Mouse (Mus musculus) left cerebral cortex, postnatal 4 days (tissue): ENCODE measurements around the gene Slc9b2. TPM values are rescaled to one million over a fixed set of nuclear protein-coding genes. Genes with fewer than 3 reads are reported as not detected.

Experiments used
- DNase-seq: peaks from one replicate; pipeline ENCODE4 v3.0.0-alpha.2; 2022
- intact Hi-C: fragments of 180-260 bp; cut with DNase I; formaldehyde crosslinking; loops from one replicate; pipeline ENCODE4 v1.15.1; 2025
- total RNA-seq, 2 experiments: library from RNA; stranded (reverse); gene quantifications; 2 replicates each; pipeline ENCODE4 v1.2.3; 2021

The Slc9b2 gene
- total RNA-seq = 1 to 10 TPM; 6.9 to 7.0 TPM

DNA sequence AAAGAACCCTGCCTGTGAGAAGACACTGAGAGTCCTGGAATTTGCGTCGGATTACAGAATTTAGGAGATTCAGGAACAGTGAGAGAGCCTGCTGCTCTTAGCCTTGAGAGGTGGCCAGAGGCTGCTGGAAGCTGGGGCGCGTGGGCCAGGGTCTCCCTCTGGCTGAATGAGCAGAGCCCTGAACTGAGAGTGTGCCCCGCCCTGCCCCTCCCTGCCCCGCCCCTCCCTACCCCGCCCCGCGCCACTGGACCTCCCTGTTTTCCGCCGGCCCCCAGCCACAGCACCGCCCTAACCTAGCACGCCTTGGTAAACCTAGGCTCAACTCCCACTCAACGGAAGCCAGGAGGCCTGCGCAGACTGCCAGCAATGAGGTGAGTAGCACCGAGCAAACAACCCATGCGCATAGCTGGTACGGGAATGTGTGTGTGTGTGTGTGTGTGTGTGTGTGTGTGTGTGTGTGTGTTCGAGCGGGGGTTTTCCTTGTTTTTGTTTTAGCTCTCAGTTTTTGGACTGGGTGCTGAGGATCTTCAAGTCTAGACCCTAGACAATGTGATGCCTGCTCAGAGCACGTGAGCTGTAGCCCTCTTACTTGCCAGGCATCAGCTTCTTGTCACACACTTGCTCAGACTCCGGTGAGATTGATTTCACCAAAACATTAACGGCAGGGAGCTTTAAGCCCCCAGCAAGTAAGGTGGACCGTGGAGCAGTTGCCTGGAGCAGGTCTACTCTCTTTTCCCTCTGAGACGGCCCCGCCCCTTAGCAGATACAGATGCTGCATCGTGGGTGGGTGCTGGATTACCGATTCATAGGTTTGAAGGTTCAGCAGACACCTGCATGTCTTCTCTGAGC is at the start of gene Slc9b2:
Slc9b2 (plus strand) TSS at position 290 of the 849 bp plus-strand sequence.
- DNase-seq = peak; percentile 15
- intact Hi-C loops = no loop called here

GRCm38 (mm10) chr3:135258919-135259318 is 48.6 kb upstream of the Slc9b2 start:
- intact Hi-C loops = no loop called here

DNA sequence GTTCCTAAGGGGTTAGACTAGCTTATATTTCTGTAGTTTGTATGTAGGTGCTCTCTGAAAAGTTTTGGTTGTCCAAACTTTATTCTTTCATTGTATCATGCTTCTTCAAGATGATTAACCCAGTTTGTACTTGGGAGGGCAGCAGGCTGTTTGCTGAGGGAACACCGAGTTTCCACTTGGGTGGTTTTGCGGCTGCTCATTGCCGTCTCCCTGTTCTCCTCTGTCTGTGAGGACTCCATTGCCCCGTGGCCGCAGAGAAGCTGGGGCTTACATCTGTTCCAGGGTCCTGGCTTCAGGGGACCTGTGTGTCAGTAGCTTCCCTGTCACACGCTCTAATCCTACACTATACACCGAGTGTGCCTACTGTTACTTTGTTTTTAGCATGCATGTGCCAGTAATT is 47.3 kb upstream of the Slc9b2 start:
- intact Hi-C loops = no loop called here
- DNase-seq = no peak

More at GRCm38 (mm10) chr3:135258919-135259318, 48.6 kb upstream of the Slc9b2 start:
- DNase-seq = no peak

DNA sequence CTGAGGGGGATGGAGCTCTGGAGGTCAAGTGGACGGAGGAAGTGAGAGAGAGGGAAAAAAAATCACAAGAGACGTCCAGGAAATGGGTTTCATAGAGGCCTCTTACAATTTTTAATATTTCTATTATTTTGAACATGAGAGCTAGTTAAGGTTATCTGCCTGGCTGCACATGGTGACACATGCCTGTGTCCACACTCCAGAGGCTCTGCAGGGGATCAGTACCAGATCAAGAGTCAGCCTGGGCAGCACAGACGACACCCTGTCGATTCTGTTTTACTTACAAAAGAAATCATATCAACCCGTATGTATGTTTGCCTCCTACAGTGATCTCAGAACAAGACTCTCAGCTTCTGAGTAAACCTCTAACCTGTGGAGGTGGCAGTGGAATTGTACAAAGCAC is 38.9 kb upstream of the Slc9b2 start:
- intact Hi-C loops = no loop called here
- no peak for DNase-seq

GRCm38 (mm10) chr3:135269391-135269990 is 38.0 kb upstream of the Slc9b2 start:
- intact Hi-C loops = no loop called here
- no peak for DNase-seq

DNA sequence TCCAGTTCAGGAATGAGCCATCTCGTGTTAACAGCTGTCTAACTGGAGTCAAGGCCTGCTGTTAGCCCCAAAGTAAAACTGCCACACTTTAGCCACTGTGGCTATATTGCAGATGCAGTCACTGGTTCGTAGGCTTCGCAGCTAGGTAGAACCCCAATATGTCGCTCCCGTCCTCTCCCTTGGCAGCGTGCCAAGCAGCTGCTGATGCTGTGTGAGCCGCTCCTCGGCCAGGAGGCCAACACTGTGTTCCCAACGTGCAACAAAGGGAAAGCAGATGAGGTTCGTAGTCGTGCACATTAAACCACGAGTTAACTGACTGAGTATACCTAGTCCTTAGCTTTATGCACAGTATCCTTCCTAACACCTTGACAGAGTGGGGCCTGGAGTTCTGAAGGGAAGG is 34.9 kb upstream of the Slc9b2 start:
- DNase-seq = peak; percentile 20
- intact Hi-C loops = no loop called here

GRCm38 (mm10) chr3:135273047-135273446 is 34.5 kb upstream of the Slc9b2 start:
- intact Hi-C loops = no loop called here
- no peak for DNase-seq

DNA sequence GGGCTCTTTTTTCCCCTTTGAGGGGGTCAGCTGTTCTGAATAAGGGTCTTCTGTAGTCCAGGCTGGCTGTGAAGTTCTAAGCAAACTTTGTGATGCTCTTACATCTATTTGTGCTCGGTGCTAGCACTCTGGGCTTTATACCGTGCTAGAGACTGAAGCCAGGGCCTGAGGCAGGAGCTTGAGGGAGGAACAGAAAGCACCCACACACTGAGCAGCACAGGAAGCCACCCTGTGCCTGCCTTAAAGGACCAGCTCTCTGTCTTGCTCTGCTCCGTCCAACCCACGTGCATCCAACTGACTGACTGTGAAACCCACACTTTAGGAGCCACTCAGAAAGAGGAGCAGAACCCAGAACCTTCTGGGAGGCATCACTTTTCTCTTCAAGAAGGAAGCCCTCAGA is 27.3 kb upstream of the Slc9b2 start:
- no peak for DNase-seq
- intact Hi-C loops = no loop called here

DNA sequence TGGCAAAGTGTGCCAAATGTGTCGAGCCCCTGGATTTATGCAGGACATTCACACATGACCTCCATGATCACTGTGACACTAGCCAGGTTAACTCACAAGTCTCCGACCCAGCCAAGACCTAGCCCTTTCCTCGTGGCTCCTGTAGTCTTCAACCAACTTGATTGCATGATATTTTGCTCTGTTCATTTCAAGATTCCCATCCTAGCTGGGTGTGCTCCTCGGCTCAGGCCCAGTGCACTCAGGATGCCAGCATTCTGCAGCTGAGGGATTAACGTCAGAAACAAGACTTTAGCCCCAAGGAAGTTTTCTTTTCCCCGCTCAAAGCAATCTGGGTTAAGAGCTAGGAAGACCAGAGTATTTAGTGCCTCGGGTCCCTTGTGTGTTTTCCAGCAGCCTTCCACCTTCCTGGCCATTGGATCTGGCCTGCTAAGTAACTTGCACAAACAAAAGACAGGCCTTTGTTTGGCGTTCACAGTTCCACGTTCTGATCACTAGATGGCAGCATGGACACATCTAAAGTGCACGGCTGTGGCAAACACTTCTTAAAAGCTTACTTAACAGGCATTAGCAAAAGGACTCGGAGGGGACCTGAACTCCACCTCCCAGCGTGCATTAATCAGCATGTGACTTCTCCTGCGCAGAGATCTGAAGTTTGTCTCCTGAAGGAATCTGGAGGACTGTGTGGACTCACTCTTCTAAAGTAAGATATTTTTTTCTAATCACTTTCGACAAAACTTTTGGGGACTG is 26.7 kb upstream of the Slc9b2 start, which contains the start of gene Bdh2:
Bdh2 (plus strand) TSS at position 553 of the 747 bp plus-strand sequence.
- DNase-seq = peak; percentile 70
- intact Hi-C loops = no loop called here

DNA sequence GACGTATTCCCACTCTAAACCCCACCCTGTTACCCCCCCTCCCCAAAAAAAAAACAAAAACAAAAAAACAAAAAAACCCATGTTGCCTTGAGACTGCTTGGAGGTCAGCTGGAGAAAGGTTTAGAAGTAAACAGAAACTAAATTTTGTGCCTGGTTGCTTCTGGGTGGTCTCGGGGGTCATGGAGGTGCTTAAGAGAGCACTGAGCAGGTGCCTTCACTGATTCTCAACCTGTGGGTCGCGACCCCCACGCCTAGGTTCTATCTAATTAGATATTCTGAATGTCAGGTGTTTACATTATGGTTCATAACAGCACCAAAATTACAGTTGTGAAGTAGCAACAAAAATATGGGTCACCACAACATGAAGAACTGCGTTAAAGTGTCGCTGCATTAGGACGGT is 25.8 kb upstream of the Slc9b2 start:
- intact Hi-C loops = no loop called here
- no peak for DNase-seq

GRCm38 (mm10) chr3:135285256-135285655 is 22.2 kb upstream of the Slc9b2 start:
- intact Hi-C loops = no loop called here
- no peak for DNase-seq

- intact Hi-C loops = no loop called here
- no peak for DNase-seq
These were observed 21.7 kb upstream of the Slc9b2 start for GRCm38 (mm10) chr3:135285807-135286206.

DNA sequence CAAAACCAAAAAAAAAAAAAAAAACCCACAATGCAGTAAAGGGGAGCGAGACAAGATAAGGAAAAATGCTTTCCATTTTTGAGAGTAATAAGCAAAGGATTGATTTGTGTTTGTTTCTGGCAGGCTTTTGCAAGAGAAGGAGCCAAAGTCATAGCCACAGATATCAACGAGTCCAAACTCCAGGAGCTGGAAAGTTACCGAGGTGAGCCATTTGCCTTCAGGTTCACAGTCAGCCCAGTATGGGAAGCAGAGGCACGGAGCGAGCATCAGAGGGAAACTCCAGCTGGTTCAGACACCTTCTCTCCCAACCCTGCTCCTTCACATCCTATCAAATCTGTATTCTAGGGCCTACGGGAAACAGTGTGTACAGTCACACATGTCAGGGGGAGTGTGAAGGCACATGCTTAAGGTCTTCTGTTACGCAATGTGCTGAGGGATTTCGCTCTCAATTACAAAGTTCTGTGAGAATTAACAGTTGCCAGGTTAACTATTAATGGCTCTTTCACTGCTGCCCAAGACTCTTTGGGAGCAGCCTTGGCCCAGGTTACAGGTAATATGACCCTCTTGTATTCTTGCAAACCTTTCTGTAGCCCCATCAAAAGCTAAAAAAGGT is 19.3 kb upstream of the Slc9b2 start:
- intact Hi-C loops = no loop called here
- no peak for DNase-seq

- no peak for DNase-seq
- intact Hi-C loops = no loop called here
These were observed 18.4 kb upstream of the Slc9b2 start for GRCm38 (mm10) chr3:135289148-135289547.

DNA sequence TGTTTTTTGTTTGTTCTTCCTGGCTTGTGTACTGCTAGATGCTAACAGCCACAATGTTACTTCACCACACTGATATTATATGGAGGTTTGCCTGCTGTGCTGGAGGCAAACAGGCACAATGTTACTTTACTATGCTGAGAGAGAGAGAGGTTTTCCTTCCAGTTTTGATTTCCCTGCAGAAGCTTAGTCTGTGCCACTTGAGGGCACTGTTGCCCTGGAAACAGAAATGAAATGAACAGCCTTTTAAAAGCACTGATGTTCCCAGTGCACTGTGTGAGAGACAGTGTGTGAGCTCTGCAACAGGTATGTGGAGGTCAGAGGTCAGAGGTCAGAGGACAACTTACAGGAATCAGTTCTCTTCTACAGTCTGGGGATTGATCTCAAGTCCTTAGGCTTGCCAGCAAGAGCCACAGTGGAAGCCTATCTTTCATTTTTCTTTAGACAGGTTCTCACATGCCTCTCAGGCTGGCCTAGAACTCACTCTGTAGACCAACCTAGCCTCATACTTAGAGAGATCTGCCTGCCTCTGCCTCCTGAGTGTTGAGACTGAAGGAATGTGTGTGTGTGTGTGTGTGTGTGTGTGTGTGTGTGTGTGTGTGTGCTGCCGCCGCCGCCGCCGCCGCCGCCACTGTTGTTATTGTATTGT is 17.1 kb upstream of the Slc9b2 start:
- peak; percentile 51 for DNase-seq
- intact Hi-C loops = loop anchor here (5.0 kb wide), 2 partner anchors 112 to 442 kb away; no protein-coding TSS in a partner anchor

DNA sequence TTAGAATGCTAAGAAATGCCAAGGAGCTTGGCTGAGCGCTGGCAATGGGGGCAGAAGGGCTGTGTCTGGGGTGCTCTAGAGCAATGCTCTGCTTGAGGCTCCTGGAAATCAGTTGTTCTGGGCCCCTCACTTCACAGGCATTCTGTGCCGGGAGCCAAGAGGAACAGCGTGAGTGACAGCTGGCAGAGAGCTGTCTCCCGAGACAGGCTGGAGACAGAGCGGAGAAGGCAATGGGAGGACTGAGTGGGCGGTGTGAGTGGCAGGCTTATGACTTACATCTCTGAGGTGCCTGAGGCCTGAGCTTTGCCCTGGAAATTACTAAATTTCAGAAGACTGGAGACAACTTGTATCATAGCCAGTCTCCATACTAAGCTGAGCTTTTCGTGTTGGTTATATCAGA is 13.8 kb upstream of the Slc9b2 start:
- DNase-seq = peak; percentile 52
- intact Hi-C loops = loop anchor here (5.0 kb wide), 2 partner anchors 109 to 439 kb away; no protein-coding TSS in a partner anchor

GRCm38 (mm10) chr3:135295559-135295958 is 11.9 kb upstream of the Slc9b2 start:
- intact Hi-C loops = no loop called here
- DNase-seq = no peak

DNA sequence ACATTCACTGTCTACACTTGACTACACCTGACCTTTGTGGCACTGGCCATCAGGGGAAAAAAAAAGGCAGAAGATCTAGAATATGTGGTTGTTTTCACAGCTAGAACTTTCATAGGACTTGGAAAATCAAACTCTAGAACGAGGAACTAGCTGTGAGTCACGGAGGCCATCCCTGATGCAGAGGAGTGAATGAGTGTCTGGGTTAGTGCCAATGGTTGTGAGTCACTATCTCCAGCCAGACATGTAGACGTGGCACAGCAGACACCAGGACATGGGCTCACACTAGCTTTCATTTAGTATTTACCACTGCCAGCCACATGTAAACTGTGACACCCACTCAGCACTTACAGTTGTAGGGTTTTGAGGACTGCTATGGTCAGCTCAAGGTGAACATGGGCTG is 8.9 kb upstream of the Slc9b2 start:
- intact Hi-C loops = no loop called here
- DNase-seq = no peak

- intact Hi-C loops = no loop called here
- peak; percentile 21 for DNase-seq
These were observed 7.4 kb upstream of the Slc9b2 start for GRCm38 (mm10) chr3:135300081-135300480.

GRCm38 (mm10) chr3:135304060-135304459 is 3.4 kb upstream of the Slc9b2 start:
- intact Hi-C loops = no loop called here
- no peak for DNase-seq
